Mouse (Mus musculus) megakaryocyte, embryonic 14.5 days (primary cell): Measurements from ENCODE around the gene Gm20388.

ENCODE experiments used
- FLI1 ChIP-seq: IDR thresholded peaks from 2 replicates; pipeline ENCODE4 v1.6.1; 2012; ENCODE audit warnings: low read length, inconsistent platforms, mixed read lengths
- GATA1 ChIP-seq: IDR thresholded peaks from 3 replicates; pipeline ENCODE4 v1.6.1; 2012; ENCODE audit warnings: mixed read lengths, low read length, inconsistent platforms, borderline replicate concordance

GRCm38 (mm10) chr8:121526811-121527550, 1616.3 kb downstream of the Gm20388 start:
- TF ChIP-seq GATA1: no peak
- TF ChIP-seq FLI1: no peak
